ENCODE assay signal across 11 mouse cellular contexts in genomic region chr2:58797506-58797905, GRCm38 (mm10).
"Had no signal": no experiment of that assay in that cellular context is flagged by ENCODE, and none has a peak within 500 bp of the region (broad histone marks: within the 10 kb centered on the region; RNA-seq: fewer than 3 reads in every experiment).

No protein-coding gene starts in this region.

- H3K4me3 ChIP-seq: limb, embryonic 13.5 days; neural tube, embryonic 12.5 days; stomach, embryonic 15.5 days had no signal

- H3K27me3 ChIP-seq: limb, embryonic 13.5 days; neural tube, embryonic 12.5 days; stomach, embryonic 15.5 days had no signal

- H3K4me1 ChIP-seq: limb, embryonic 13.5 days; neural tube, embryonic 12.5 days had no signal

- H3K4me2 ChIP-seq: limb, embryonic 13.5 days; neural tube, embryonic 12.5 days; stomach, embryonic 15.5 days had no signal

- H3K9ac ChIP-seq: limb, embryonic 13.5 days; liver, embryonic 14.5 days; neural tube, embryonic 12.5 days; stomach, embryonic 15.5 days had no signal

- H3K27ac ChIP-seq: limb, embryonic 13.5 days; liver, embryonic 14.5 days; neural tube, embryonic 12.5 days; stomach, embryonic 15.5 days had no signal

- H3K9me3 ChIP-seq: limb, embryonic 13.5 days; neural tube, embryonic 12.5 days; stomach, embryonic 15.5 days had no signal

- H3K36me3 ChIP-seq: limb, embryonic 13.5 days; neural tube, embryonic 12.5 days; stomach, embryonic 15.5 days had no signal

- DNase-seq: kidney, adult 18-20 months; kidney, postnatal 10 days; left cerebral cortex, postnatal 4 days; lung, adult 18-20 months; right cerebral cortex, postnatal 14 days; thymus, adult 2 months; thymus, postnatal 25 days had no signal
